Mouse (Mus musculus): ENCODE results near the gene Cdc42bpg. TPM values are rescaled to one million over a fixed set of nuclear protein-coding genes. Genes with fewer than 3 reads are reported as not detected.

Cdc42bpg gene
- polyA plus RNA-seq, 1 experiment from 2014 or later = 0.58 TPM

- Histone ChIP-seq H3K9ac (ENCODE audit: low read length) (no peak overlapping the region), H3K4me3 (ENCODE audit: low read depth, low read length) (no peak overlapping the region), H3K27me3 (ENCODE audit: control insufficient read depth, insufficient read depth, low read length) (no peaks in the 10 kb centered on the region), H3K4me2 (ENCODE audit: low read depth) (no peak overlapping the region), H3K9me3 (ENCODE audit: control insufficient read depth, low read length) (no peaks in the 10 kb centered on the region), H3K36me3 (ENCODE audit: control insufficient read depth, insufficient read depth, low read length) (no peaks in the 10 kb centered on the region; the same call in 1 of the 2 replicates), H3K27ac (ENCODE audit: low read depth, low read length) (no peak overlapping the region), H3K4me1 (ENCODE audit: control insufficient read depth, insufficient read depth, low read length) (no peaks in the 10 kb centered on the region)
- WGBS = 93% methylated on average over 2 of the region's 2 CpGs
- DNase-seq (ENCODE audit: low spot score) = no peak
- no peak for ATAC-seq (ENCODE audit: insufficient read depth, low FRiP score, low TSS enrichment)
Measured at GRCm38 (mm10) chr19:6352107-6352505, 45.9 kb downstream of the Cdc42bpg start.

- H3K36me3 ChIP-seq (ENCODE audit: control insufficient read depth, insufficient read depth, low read length) = no peaks in the 10 kb centered on the region; the same call in 1 of the 2 replicates
- H3K9ac ChIP-seq (ENCODE audit: low read length) = no peak overlapping the region
- no peak overlapping the region for H3K4me3 ChIP-seq (ENCODE audit: low read depth, low read length)
- H3K9me3 ChIP-seq (ENCODE audit: control insufficient read depth, low read length) = no peaks in the 10 kb centered on the region
- WGBS = 86% methylated on average over 7 of the region's 7 CpGs
- no peaks in the 10 kb centered on the region for H3K4me1 ChIP-seq (ENCODE audit: control insufficient read depth, insufficient read depth, low read length)
- no peaks in the 10 kb centered on the region for H3K27me3 ChIP-seq (ENCODE audit: control insufficient read depth, insufficient read depth, low read length)
- DNase-seq (ENCODE audit: low spot score) = no peak
- ATAC-seq (ENCODE audit: insufficient read depth, low FRiP score, low TSS enrichment) = no peak
- H3K27ac ChIP-seq (ENCODE audit: low read depth, low read length) = no peak overlapping the region
- H3K4me2 ChIP-seq (ENCODE audit: low read depth) = no peak overlapping the region
Measured at GRCm38 (mm10) chr19:6354030-6354429, 47.8 kb downstream of the Cdc42bpg start.

GRCm38 (mm10) chr19:6361291-6361690, 55.0 kb downstream of the Cdc42bpg start:
- no peak overlapping the region for H3K9ac ChIP-seq (ENCODE audit: low read length)
- DNase-seq (ENCODE audit: low spot score) = no peak

GRCm38 (mm10) chr19:6363091-6363410, 56.8 kb downstream of the Cdc42bpg start:
- peak overlapping the region; percentile 99 for H3K4me3 ChIP-seq (ENCODE audit: low read depth, low read length)
- H3K27ac ChIP-seq (ENCODE audit: low read depth, low read length) = no peak overlapping the region
- peaks cover 18% of the 10 kb centered on the region for H3K4me1 ChIP-seq (ENCODE audit: control insufficient read depth, insufficient read depth, low read length)
- no peak for DNase-seq (ENCODE audit: low spot score)
- no peaks in the 10 kb centered on the region for H3K27me3 ChIP-seq (ENCODE audit: control insufficient read depth, insufficient read depth, low read length)
- ATAC-seq (ENCODE audit: insufficient read depth, low FRiP score, low TSS enrichment) = no peak
- peak overlapping the region; percentile 39 for H3K4me2 ChIP-seq (ENCODE audit: low read depth)
- 3% methylated on average over 11 of the region's 11 CpGs for WGBS
- H3K36me3 ChIP-seq (ENCODE audit: control insufficient read depth, insufficient read depth, low read length) = peaks cover 13% of the 10 kb centered on the region
- no peak overlapping the region for H3K9ac ChIP-seq (ENCODE audit: low read length)
- H3K9me3 ChIP-seq (ENCODE audit: control insufficient read depth, low read length) = no peaks in the 10 kb centered on the region

More at GRCm38 (mm10) chr19:6361291-6361690, 55.0 kb downstream of the Cdc42bpg start:
- no peak for ATAC-seq (ENCODE audit: insufficient read depth, low FRiP score, low TSS enrichment)
- H3K4me3 ChIP-seq (ENCODE audit: low read depth, low read length) = no peak overlapping the region
- H3K36me3 ChIP-seq (ENCODE audit: control insufficient read depth, insufficient read depth, low read length) = peaks cover 6% of the 10 kb centered on the region; the same call in 1 of the 2 replicates
- no peaks in the 10 kb centered on the region for H3K9me3 ChIP-seq (ENCODE audit: control insufficient read depth, low read length)
- H3K27ac ChIP-seq (ENCODE audit: low read depth, low read length) = no peak overlapping the region
- H3K4me2 ChIP-seq (ENCODE audit: low read depth) = no peak overlapping the region
- peaks cover 15% of the 10 kb centered on the region for H3K4me1 ChIP-seq (ENCODE audit: control insufficient read depth, insufficient read depth, low read length)
- no peaks in the 10 kb centered on the region for H3K27me3 ChIP-seq (ENCODE audit: control insufficient read depth, insufficient read depth, low read length)
- WGBS = 89% methylated on average over 3 of the region's 3 CpGs

GRCm38 (mm10) chr19:6363411-6364240, 57.4 kb downstream of the Cdc42bpg start, which contains the start of gene Sf1:
Gene Sf1, plus strand, starts transcription at chr19:6363690.
- peak within 1 kb of the TSS; percentile 99 for H3K27ac ChIP-seq (ENCODE audit: low read depth, low read length)
- ATAC-seq (ENCODE audit: insufficient read depth, low FRiP score, low TSS enrichment) = peak; percentile 98
- H3K4me1 ChIP-seq (ENCODE audit: control insufficient read depth, insufficient read depth, low read length) = peaks cover 18% of the 10 kb centered on the region
- H3K4me3 ChIP-seq (ENCODE audit: low read depth, low read length) = peak within 1 kb of the TSS; percentile 99
- under 1% methylated on average over 79 of the region's 85 CpGs for WGBS
- no peaks in the 10 kb centered on the region for H3K9me3 ChIP-seq (ENCODE audit: control insufficient read depth, low read length)
- peak within 1 kb of the TSS; percentile 100 for H3K9ac ChIP-seq (ENCODE audit: low read length)
- H3K36me3 ChIP-seq (ENCODE audit: control insufficient read depth, insufficient read depth, low read length) = peaks cover 17% of the 10 kb centered on the region
- no peaks in the 10 kb centered on the region for H3K27me3 ChIP-seq (ENCODE audit: control insufficient read depth, insufficient read depth, low read length)
- peak; percentile 100 for DNase-seq (ENCODE audit: low spot score)
- H3K4me2 ChIP-seq (ENCODE audit: low read depth) = peak within 1 kb of the TSS; percentile 87

GRCm38 (mm10) chr19:6364317-6364725, 58.1 kb downstream of the Cdc42bpg start:
- Histone ChIP-seq H3K27me3 (ENCODE audit: control insufficient read depth, insufficient read depth, low read length) (no peaks in the 10 kb centered on the region), H3K4me3 (ENCODE audit: low read depth, low read length) (peak overlapping the region; percentile 99), H3K36me3 (ENCODE audit: control insufficient read depth, insufficient read depth, low read length) (peaks cover 17% of the 10 kb centered on the region), H3K9me3 (ENCODE audit: control insufficient read depth, low read length) (no peaks in the 10 kb centered on the region), H3K4me2 (ENCODE audit: low read depth) (peak overlapping the region; percentile 87), H3K9ac (ENCODE audit: low read length) (peak overlapping the region; percentile 100), H3K4me1 (ENCODE audit: control insufficient read depth, insufficient read depth, low read length) (peaks cover 18% of the 10 kb centered on the region), H3K27ac (ENCODE audit: low read depth, low read length) (peak overlapping the region; percentile 99)
- peak; percentile 91 for DNase-seq (ENCODE audit: low spot score)
- ATAC-seq (ENCODE audit: insufficient read depth, low FRiP score, low TSS enrichment) = no peak; the same call in 1 of the 2 replicates
- WGBS = under 1% methylated on average over 55 of the region's 55 CpGs

- no peaks in the 10 kb centered on the region for H3K9me3 ChIP-seq (ENCODE audit: control insufficient read depth, low read length)
- peak overlapping the region; percentile 100 for H3K9ac ChIP-seq (ENCODE audit: low read length)
- peak overlapping the region; percentile 87 for H3K4me2 ChIP-seq (ENCODE audit: low read depth)
- no peak for ATAC-seq (ENCODE audit: insufficient read depth, low FRiP score, low TSS enrichment)
- H3K27me3 ChIP-seq (ENCODE audit: control insufficient read depth, insufficient read depth, low read length) = no peaks in the 10 kb centered on the region
- 6% methylated on average over 2 of the region's 2 CpGs for WGBS
- DNase-seq (ENCODE audit: low spot score) = no peak
- H3K36me3 ChIP-seq (ENCODE audit: control insufficient read depth, insufficient read depth, low read length) = peaks cover 20% of the 10 kb centered on the region
- peak overlapping the region; percentile 99 for H3K4me3 ChIP-seq (ENCODE audit: low read depth, low read length)
- peaks cover 18% of the 10 kb centered on the region for H3K4me1 ChIP-seq (ENCODE audit: control insufficient read depth, insufficient read depth, low read length)
- no peak overlapping the region for H3K27ac ChIP-seq (ENCODE audit: low read depth, low read length)
Measured at GRCm38 (mm10) chr19:6364842-6365241, 58.6 kb downstream of the Cdc42bpg start.

- 94% methylated on average over 2 of the region's 2 CpGs for whole genome bisulfite sequencing
- Histone ChIP-seq H3K36me3 (ENCODE audit: control insufficient read depth, insufficient read depth, low read length) (peaks cover 60% of the 10 kb centered on the region), H3K27me3 (ENCODE audit: control insufficient read depth, insufficient read depth, low read length) (no peaks in the 10 kb centered on the region), H3K4me3 (ENCODE audit: low read depth, low read length) (no peak overlapping the region), H3K9me3 (ENCODE audit: control insufficient read depth, low read length) (no peaks in the 10 kb centered on the region), H3K27ac (ENCODE audit: low read depth, low read length) (no peak overlapping the region), H3K9ac (ENCODE audit: low read length) (no peak overlapping the region), H3K4me1 (ENCODE audit: control insufficient read depth, insufficient read depth, low read length) (peaks cover 11% of the 10 kb centered on the region), H3K4me2 (ENCODE audit: low read depth) (no peak overlapping the region)
- no peak for DNase-seq (ENCODE audit: low spot score)
- no peak for ATAC-seq (ENCODE audit: insufficient read depth, low FRiP score, low TSS enrichment)
Measured at GRCm38 (mm10) chr19:6370175-6370574, 63.9 kb downstream of the Cdc42bpg start.

GRCm38 (mm10) chr19:6372433-6372832, 66.2 kb downstream of the Cdc42bpg start:
- no peaks in the 10 kb centered on the region for H3K4me1 ChIP-seq (ENCODE audit: control insufficient read depth, insufficient read depth, low read length)

More at GRCm38 (mm10) chr19:6372433-6372832, 66.2 kb downstream of the Cdc42bpg start:
- ATAC-seq (ENCODE audit: insufficient read depth, low FRiP score, low TSS enrichment) = no peak
- WGBS = 94% methylated on average over 3 of the region's 3 CpGs
- peaks cover 63% of the 10 kb centered on the region for H3K36me3 ChIP-seq (ENCODE audit: control insufficient read depth, insufficient read depth, low read length)
- no peaks in the 10 kb centered on the region for H3K27me3 ChIP-seq (ENCODE audit: control insufficient read depth, insufficient read depth, low read length)
- no peak overlapping the region for H3K27ac ChIP-seq (ENCODE audit: low read depth, low read length)
- no peak overlapping the region for H3K4me3 ChIP-seq (ENCODE audit: low read depth, low read length)
- no peak overlapping the region for H3K4me2 ChIP-seq (ENCODE audit: low read depth)
- no peaks in the 10 kb centered on the region for H3K9me3 ChIP-seq (ENCODE audit: control insufficient read depth, low read length)
- no peak for DNase-seq (ENCODE audit: low spot score)
- no peak overlapping the region for H3K9ac ChIP-seq (ENCODE audit: low read length)

All from neural tube, embryonic 11.5 days (tissue).